Mouse (Mus musculus) cerebellum, adult 2 months (tissue): Measurements from ENCODE around the gene Srrt.

Experiments used
- CTCF ChIP-seq: fragments of 200-500 bp; IDR thresholded peaks from 2 replicates; pipeline ENCODE4 v1.5.1; 2011; ENCODE audit warnings: low read depth, mild to moderate bottlenecking, control low read depth, low read length, moderate library complexity, borderline replicate concordance; ENCODE audit not compliant: insufficient read depth
- POLR2A ChIP-seq: fragments of 200-500 bp; IDR thresholded peaks from 2 replicates; pipeline ENCODE4 v1.6.1; 2011; ENCODE audit warnings: low read length, control low read depth, borderline replicate concordance; ENCODE audit not compliant: insufficient read depth

GRCm38 (mm10) chr5:137264787-137265186 is 42.7 kb downstream of the Srrt start:
- TF ChIP-seq POLR2A = no peak
- no peak for TF ChIP-seq CTCF
